Mouse (Mus musculus) yolk sac, embryonic 10.5 days (tissue): ENCODE results near the gene Gtf2i.

Source experiments
- DNase-seq: peaks from one replicate; pipeline ENCODE4 v3.0.0-alpha.2; 2017; ENCODE audit warnings: low spot score

The Gtf2i gene

DNA sequence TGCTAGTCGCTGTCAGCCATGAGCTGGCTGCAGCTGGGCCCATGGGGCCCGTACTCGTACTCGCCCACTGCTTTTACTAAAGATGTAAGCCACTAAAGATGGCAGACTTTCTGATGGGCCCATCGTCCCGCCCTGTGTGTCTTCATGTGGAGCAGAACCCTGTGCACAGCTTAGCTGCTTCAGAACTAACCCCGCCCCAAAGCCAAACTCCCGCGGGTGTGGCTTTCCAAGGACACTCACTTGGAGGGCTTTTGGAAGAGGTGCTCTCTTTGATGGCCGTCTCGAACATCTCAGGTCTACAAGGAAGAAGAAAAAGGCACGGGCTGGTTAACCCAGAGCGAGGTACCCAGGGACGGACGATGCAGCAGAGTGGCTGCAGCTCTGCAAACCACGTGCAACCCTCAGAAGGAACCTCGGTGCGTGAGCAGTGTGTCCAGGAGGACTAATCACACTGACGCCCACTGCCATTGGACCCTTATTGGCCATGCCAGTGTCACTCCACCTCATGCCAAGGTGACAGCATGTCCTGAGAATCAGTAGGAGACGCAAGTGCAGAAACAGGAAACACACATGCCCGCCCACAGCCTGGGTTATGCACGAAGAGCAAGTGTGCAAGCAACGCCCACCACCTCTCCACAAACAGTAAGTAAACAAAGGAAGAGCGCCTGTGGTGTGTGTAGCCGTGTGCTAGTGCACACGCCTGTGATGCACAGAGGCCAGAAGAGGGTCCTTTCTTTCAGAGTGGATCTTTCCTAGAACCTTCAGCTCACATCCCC, 70.7 kb downstream of the Gtf2i start:
- DNase-seq: no peak

DNA sequence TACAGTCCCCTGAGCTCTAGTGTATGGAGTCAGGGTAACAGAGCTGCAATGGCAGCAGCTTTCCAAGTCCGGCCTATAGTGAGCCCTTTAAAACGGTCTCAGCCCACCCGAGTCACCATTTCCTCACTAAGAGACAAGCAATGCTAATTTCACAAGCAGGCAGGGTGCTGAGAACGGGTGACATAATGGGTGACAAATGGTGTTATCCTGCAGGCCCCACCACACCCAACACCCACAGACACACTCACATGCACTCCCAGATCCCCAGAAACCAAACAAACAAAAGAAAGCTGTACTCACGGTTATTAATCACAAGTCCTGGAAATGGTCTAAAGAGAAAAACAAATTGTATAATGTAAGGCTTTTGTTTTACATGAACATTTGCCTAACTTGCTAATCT, 72.7 kb downstream of the Gtf2i start:
- DNase-seq: no peak

DNA sequence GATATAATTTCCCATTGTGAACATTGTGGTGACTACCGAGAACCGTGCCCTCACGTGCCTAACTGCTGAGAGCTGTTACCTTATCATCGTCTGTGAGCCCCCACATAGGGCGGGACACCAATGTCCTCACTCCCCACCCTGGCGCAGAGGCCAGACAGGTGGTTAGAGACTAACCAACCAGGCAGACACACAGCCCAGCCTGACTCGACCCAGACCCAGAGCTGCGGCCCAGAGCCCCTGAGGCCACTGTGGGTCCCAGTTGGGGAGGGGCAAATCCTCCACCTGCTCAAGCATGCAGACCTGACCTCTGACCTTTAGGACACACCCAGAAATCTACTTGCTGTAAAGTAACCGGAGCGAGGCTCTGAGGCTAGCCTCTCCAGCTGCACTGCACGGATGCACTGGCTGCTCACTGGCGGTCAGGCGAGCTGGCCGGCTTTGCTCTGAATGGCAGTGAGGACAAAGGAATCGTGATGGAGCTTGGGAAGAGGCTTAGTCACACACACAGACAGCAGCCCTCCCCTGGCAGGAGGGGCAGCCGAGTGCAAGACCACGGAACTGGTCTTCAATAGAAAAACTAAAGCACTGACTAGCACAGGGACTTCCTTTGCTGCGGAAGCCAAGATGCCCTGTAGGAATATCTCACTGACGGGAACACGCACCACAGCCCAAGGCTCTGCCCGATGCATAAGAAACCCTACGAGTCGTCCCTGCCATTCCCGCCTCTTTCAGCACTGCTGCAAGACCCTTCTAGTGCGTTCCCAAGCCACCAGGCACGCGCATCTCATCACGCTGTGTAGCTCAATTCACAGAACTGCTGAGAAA, 76.4 kb downstream of the Gtf2i start:
- no peak for DNase-seq

DNA sequence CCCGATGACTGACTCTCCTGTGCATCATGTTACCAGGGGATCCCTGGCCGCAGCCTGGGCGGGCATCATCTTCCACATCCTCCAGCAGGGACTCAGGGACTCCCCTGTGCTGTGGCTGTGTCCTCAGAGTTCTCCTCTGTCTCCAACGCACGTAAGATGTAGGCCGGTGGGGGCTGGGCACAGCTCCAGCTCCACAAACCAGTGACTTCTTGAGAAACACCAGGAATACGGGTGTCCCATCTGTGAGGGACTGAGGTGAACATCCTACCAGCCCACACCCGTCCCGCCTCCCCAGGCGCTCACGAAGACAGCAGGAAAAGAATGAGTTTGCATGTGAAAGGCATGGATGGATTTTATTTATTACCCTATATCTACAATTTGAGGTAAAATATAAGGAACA, 77.1 kb downstream of the Gtf2i start:
- no peak for DNase-seq

DNA sequence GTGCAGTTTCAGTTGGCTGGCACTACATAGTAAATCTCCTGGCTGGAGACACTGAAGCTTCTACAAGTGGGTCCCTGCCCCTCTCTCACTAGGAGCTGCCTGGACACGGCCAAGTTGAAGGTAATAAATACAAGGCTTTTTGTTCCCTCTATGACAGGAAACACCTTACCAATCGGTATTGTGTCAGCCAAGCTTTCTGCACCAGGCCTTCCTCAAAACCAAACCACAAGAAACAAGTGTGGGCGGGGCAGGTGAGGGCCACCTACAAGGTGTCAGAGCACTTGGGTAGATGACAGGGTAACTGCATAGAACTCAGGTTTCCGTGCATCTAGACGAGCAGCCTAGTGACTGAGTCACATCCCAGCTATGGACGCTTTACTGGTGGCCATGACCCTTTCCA, 77.8 kb downstream of the Gtf2i start:
- no peak for DNase-seq

DNA sequence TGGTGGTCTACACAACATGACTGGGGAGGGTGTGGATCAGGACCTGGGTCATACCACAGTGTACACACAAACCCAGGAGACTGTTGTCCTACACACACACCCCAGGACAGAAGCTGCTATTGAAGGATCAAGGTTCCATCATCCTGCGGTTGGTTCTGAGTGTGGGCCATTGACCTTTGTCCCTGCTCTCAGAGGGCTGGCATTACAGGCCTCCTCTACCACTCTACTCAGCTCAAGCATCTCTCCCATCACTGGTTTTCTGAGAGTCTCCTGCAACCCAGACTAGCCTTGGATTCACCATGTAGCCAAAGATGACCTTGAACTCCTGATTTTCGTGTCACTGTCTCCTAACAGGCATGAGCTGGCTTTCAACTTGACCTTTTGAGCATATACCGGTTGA, 78.3 kb downstream of the Gtf2i start:
- no peak for DNase-seq

DNA sequence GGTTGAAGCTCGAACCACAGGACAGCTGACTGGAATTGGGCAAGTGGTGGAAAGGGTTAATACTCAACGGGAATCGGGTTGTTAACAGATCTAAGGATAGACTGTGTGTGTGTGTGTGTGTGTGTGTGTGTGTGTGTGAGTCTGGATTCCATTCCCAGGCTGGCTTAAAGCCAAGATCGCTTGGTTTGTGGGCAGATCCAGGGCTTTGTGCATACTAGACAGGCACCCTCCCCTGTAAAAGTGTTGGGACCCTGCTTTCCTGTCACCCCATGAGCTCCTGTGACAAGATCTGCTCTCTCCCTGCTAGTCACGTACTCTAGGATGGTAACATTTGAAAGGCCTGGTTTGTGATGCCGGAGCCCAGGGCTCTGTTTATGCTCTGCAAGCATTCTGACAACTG, 79.4 kb downstream of the Gtf2i start:
- no peak for DNase-seq

DNA sequence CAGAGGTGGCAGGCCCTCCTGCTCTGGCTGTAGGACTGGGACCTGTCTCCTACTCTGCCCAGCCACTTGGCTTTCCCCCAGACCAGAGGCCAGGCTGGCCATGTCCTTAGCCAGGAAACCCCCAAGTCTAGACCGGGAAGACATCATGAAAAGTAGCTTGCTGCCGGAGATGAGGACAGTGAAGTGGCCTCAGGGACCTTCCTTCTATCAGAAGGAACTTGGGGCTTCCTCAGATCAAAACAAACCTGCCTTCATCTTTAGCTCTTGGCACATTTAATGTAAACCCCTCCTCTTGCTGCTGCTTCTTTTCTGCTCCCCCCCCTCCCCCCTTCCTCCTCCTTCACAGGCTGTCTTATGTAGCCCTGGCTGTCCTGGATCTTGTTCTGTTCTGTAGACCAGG, 80.4 kb downstream of the Gtf2i start:
- DNase-seq: no peak

DNA sequence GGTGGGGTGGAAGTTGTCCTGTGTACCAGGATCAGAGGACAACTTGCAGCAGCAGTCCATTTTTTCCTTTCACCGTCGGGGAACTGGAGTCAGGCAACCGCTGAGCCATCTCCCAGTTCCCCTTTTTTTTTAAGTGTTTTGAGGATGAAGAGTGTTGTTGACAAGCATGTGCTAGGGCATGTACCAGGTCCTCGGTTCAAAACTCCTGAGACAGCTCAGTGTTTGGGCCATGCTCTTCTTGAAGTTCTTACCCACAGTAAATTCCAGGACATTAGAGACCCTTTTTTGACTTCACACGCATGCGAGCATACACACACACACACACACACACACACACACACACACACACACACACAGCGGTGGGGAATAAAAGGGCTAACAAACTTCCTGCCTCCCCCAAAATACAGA, 81.3 kb downstream of the Gtf2i start:
- DNase-seq: no peak

DNA sequence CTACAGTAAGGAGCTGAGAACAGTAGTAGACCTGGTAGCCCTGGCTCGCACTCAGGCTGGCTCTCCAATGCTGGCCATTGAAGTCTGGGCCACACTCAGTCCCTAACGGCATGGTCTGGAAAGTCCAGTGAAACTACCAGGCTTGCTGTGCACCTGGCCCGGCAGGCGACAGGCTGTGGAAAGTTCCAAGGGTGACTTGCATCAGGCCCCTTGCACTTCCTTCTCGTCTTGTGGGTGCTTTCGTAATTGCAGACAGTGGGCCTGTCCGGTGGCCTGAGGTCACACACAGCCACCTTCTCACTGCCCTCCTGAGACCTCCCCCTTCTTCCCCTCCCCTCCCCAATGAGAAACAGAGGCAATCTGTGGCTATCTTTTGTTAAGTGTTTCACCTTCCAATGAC, 82.0 kb downstream of the Gtf2i start:
- peak; percentile 64 for DNase-seq

DNA sequence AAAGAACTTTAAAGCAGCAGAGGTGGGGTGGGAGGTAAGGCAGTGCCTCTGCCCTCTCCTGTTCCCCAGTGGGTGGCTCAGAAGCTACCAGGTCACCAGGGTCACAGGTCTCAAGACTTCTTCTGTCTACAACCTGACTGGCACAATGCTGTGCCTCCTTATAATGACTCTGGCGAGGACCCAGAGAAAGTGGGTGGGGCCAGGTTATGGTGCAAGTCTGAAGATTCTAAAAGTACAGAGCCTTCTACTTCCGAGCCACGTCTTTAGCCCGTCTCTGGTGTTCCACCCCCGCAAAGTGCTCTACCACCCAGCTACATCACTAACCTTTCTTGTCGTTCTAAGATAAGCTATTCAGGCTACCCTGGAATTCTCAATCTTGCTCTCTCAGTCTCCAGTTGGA, 82.4 kb downstream of the Gtf2i start:
- no peak for DNase-seq

DNA sequence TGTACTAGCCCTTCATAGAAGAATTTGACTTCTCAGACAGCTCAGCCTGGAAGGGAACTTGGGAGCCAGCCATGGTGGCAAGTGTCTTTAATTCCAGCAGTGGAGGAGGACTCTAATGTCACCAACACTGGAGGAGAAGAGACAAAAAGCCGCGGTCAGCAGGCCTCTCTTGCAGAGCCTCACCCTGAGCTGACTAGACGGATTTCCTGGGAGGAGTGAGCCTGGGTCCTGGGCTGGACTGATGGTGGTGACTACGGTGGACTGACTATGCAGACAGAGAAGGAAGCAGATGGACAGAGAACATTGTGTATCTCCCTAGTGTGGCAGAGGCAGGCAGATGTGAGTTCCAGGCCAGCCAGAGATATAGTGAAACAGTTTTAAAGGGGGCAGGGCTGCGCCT, 83.2 kb downstream of the Gtf2i start:
- DNase-seq: no peak

DNA sequence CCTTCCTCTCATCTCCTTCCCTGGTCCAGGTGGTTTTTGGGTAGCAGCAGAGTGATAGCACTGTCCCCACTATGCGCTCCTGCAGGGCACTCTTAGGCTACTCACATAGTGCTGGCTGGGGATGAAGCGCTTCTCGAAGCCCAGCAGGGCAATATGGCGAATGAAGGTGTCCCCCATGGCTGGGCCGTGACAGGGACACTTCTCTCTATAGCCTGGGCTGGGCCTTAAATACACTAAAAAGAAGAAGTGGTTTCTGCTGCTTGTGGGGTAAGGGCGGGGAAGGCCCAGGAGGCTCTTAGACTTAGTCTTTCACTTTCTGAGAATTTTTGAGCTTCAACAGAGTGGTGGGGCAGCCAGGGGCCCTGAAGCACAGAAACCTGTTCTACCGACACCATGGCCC, 85.2 kb downstream of the Gtf2i start, which contains the start of gene Ncf1:
TSS of gene Ncf1 (minus strand) at position 235 of the 400 bp plus-strand sequence.
- DNase-seq: no peak

DNA sequence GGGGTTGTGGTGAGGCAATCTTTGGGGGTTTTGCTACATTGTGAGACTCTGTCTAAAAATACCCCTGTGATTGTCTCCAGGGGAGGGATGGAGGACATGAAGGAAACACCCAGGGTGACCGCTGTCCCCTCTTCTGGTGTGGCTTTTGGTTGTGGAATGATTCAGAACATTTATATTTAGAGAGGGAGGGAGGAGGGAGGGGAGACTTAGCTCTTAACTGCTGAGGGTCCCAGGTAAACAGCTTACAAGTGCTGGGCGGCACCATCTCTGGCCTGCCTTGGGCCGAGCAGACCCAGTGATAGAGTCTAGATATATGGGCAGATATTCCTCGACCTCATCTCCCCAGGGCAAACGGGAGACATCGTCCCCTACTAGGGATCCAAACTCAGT, 86.3 kb downstream of the Gtf2i start:
- no peak for DNase-seq

DNA sequence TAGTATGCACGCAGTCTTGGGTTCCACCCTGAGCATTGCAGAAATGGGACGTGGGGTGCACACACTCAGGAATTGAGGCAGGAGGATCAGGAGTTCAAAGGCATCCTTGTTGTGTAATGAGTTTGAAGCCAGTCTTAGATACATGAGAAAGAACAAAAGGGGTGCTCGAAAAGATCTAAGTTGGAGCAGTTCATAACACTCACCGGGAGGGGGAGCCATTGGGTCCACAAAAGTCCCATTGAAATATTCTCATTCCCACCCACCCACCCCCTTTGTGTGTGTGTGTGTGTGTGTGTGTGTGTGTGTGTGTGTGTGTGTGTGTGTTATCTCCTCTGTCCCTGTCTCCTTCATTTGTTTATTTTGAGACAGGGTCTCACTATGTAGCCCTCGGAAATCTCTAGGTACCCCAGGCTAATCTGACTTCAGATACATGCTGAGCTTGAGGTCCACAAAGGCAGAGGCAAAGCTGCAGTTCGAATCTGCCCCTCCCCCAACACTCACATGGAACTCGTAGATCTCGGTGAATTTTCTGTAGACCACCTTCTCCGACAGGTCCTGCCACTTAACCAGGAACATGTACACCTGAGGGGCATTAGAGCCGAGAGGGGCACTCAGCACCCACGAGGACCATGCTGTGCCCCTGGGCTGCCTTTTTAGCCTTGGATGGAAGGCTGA, 86.8 kb downstream of the Gtf2i start:
- DNase-seq: no peak

DNA sequence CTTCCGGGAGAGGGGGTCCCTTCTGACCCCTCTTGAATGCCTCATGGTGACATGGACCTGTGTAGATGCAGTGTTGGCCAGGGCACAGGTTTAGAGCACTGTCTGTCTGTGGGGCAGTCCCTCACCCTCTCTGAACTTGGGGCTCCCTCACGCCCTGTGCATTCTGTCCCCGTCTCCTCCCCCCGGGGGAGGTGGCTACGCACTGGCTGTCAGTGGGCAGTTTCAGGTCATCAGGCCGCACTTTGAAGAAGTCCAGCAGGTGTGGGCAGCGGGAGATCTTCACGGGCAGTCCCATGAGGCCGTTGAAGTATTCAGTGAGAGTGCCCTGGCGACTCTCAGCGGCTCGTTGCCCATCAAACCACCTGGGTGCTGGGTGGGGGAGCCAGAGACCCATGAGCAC, 87.6 kb downstream of the Gtf2i start:
- no peak for DNase-seq

DNA sequence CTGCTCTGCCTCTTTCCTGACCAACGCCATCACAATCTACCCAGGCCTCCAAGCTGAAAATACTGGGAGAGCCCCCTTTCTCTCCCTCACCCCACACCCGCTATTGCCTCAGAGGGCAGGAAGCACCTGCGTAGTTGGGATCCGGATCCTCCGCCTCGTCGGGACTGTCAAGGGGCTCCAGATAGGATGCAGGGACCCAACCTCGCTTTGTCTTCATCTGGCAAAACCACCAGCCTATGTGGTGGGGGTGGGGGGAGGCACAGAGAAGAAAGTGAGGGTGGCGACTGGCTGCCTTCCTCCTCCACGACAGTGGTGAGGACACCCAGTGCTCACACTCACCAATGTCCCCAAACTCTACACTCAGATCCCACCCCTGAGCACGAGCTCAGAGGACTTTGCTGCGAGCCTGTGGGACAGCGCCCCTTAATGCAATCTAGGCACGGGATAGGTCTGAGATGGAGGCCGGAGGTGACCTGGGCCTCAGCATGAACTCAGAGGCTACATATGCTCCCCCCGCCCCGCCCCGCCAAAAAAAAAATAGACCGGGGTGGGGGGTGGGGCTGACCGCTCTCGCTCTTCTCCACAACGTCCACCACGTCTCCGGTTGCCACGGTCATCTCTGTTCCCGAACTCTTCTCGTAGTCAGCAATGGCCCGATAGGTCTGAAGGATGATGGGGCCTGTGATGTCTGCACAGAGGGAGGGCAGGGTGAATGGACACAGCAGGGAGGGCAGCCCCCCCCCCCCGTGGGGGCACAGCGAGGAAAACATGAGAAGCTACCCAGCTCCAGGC, 89.3 kb downstream of the Gtf2i start:
- no peak for DNase-seq

DNA sequence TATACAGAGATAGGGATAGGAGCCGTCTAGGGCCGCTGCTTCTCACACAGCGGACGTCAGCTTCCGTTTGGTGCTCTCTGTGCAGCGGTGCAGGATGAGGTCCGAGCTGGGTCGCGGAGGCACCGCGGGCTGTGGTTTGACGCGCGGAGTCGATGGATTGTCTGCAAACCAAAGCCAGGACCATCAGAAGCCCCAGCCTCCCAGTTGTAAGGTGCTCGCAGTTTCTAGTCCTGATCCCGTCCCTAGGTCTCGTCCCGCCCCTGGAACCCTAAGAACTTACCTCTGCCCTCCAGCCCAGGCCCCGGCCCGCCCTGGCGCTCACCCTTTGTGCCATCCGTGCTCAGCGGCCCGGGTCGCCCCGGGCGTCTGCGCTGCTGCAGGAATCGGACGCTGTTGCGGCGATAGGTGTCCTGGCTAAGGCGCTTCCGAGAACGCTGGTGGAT, 92.8 kb downstream of the Gtf2i start:
- DNase-seq: no peak

DNA sequence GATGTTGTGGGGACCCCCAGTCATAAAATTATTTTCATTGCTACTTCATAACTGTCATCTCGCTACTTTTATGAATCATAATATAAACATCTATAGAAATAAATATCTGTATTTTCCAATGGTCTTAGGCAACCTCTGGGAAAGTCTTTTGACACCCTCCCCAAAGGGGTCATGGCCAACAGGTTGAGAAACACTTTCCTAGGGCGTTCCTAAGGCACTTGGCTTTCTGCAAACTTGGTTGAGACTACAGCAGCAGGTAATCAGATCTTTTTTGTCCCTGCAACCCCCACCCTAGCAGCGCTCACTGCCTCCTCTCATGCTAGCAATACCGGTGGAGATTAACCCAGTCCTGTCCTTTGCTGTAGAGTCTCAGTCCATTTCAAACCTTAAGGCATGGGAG, 93.3 kb downstream of the Gtf2i start:
- no peak for DNase-seq

DNA sequence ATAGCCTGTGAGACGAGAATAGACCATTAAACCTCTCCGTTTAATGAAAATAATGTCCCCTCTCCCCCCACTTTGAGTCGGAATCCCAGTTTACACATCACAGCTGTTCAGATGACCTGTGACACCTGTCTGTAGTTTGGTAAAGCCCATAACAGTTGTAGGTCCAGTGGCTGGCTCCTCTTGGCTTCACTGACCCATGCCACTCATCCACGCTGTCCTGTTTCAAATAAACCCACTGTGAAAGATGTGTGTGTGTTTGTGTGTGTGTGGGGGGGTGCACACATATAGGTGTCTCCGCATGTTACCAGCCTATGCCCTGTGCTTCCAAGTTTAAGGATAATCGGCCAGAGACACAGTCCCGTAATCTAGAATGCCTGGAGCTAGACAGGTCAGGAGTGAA, 96.7 kb downstream of the Gtf2i start:
- no peak for DNase-seq

DNA sequence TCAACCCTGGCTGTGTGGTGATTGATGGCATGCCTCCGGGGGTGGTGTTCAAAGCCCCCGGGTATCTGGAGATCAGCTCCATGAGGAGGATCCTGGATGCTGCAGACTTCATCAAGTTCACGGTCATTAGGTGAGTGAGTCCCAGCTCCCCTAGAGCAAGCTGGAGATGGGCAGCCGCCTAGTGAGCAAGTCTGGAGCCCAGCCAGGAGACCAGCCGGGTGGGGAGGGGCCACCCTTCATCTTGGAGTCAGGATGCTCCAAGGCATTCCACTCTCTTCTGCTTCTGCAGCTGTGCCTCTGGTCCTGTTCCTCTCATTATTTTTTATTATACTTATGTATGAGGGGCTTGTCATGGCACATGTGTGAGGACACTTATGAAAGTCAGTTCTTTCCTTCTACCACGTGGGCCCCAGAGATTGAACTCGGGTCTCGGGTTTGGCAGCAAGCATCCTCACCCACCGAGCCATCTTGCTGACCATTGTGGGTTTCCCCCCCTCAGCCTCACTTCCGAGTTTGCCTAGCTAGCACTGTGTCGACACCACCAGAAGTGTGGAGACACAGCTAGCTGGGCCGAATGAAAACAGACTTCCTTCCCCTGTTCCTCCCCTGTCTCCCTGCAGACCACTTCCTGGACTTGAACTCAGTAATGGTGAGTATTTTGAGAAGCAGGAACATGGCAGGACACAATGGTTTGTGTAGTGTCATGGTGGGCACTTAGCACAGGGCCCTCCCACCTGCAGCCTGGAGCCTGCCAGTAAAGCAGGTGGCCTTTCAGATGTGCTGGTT, 100.3 kb downstream of the Gtf2i start:
- DNase-seq: no peak
